ENCODE assay signal across 9 mouse cellular contexts in genomic region chr2:163735980-163736379, GRCm38 (mm10). TPM values are rescaled to one million over a fixed set of nuclear protein-coding genes. Genes with fewer than 3 reads are reported as not detected.
A peak's percentile ranks its signal among the peaks of the same experiment; 100 is the strongest.
DNase-seq lines count a peak whose midpoint lies in the region; ATAC-seq and TF ChIP-seq lines count a peak whose summit lies in the region.
"Had no signal": no experiment of that assay in that cellular context is flagged by ENCODE, and none has a peak within 500 bp of the region (broad histone marks: within the 10 kb centered on the region; RNA-seq: fewer than 3 reads in every experiment).

No protein-coding gene starts in this region.

- H3K9me3 ChIP-seq in MEL (replicated peaks; ENCODE audit: insufficient read depth, low read length), result no peaks in the 10 kb centered on the region
- no peaks in the 10 kb centered on the region for H3K9me3 ChIP-seq in heart, embryonic 16.5 days (replicated peaks; ENCODE audit: control insufficient read depth, low read length)
- H3K9me3 ChIP-seq: embryonic facial prominence, embryonic 13.5 days had no signal

- WGBS in heart, embryonic 16.5 days, result 35% methylated on average over 6 of the region's 6 CpGs

- intact Hi-C loops in left cerebral cortex, postnatal 36 days (cut with DNase I), result no loop called here

- H3K27ac ChIP-seq in MEL (ENCODE audit: control insufficient read depth, low read depth, low read length), result no peak overlapping the region
- peak overlapping the region; percentile 30; the same call in 1 of the 2 replicates for H3K27ac ChIP-seq in heart, embryonic 16.5 days (ENCODE audit: low read length)
- H3K27ac ChIP-seq: embryonic facial prominence, embryonic 13.5 days had no signal

- H3K4me2 ChIP-seq in heart, embryonic 16.5 days (ENCODE audit: low read depth, low read length), result no peak overlapping the region
- H3K4me2 ChIP-seq: embryonic facial prominence, embryonic 13.5 days had no signal

- no peak overlapping the region for H3K9ac ChIP-seq in MEL (ENCODE audit: control insufficient read depth, low read depth, low read length, poor library complexity, severe bottlenecking)
- no peak overlapping the region for H3K9ac ChIP-seq in heart, embryonic 16.5 days (ENCODE audit: low read length)
- H3K9ac ChIP-seq: embryonic facial prominence, embryonic 13.5 days had no signal

- peak; percentile 81 for DNase-seq in 416B (ENCODE audit: low read depth)
- DNase-seq in MEL (ENCODE audit: low read depth, low spot score), result peak; percentile 94
- DNase-seq in kidney, postnatal 4 days, result peak; percentile 42 to 67
- no peak for DNase-seq in embryo, embryonic 9.5 days (ENCODE audit: extremely low spot score)
- no peak for DNase-seq in left cerebral cortex, adult 9 months (ENCODE audit: low spot score in 2 of 2)
- DNase-seq in left cerebral cortex, postnatal 36 days (ENCODE audit: low spot score in 2 of 2), result no peak
- no peak for DNase-seq in ovary, postnatal 10 days (ENCODE audit: low spot score)

- H3K79me2 ChIP-seq in MEL (ENCODE audit: control insufficient read depth, insufficient read depth, low read length, poor library complexity), result no peaks in the 10 kb centered on the region

- TF ChIP-seq CTCF in MEL (IDR thresholded peaks at IDR 0.05 in 2 of 3, conservative IDR thresholded peaks at IDR 0.05 in 1 of 3; ENCODE audit: control insufficient read depth in 1 of 3, insufficient read depth in 1 of 3, low read depth in 2 of 3, low read length in 3 of 3, poor library complexity in 1 of 3, severe bottlenecking in 1 of 3), result no peak

- H3K27me3 ChIP-seq in MEL (ENCODE audit: control insufficient read depth in 1 of 2, insufficient read depth in 2 of 2, low read length in 2 of 2), result no peaks in the 10 kb centered on the region
- no peaks in the 10 kb centered on the region for H3K27me3 ChIP-seq in heart, embryonic 16.5 days (ENCODE audit: control insufficient read depth, insufficient read depth, low read length)
- H3K27me3 ChIP-seq: embryonic facial prominence, embryonic 13.5 days had no signal

- no peak for TF ChIP-seq POLR2A in MEL (IDR thresholded peaks at IDR 0.05; ENCODE audit: control insufficient read depth in 1 of 2, insufficient read depth in 1 of 2, low read depth in 1 of 2, low read length in 2 of 2, poor library complexity in 1 of 2)

- TF ChIP-seq RAD21 in MEL (IDR thresholded peaks at IDR 0.05; ENCODE audit: low read depth, low read length), result no peak

- ATAC-seq in heart, embryonic 16.5 days (replicated peaks; ENCODE audit: extremely low read depth, insufficient read depth, low FRiP score), result peak; percentile 84

- peaks cover 3 to 13% of the 10 kb centered on the region in 2 experiments; a peak in 3 of 4 replicates for H3K36me3 ChIP-seq in MEL (ENCODE audit: control insufficient read depth in 1 of 2, insufficient read depth in 2 of 2, low read length in 2 of 2)
- 0 out of 2 replicates have a peak, but pooled peaks cover 4% of the 10 kb centered on the region for H3K36me3 ChIP-seq in heart, embryonic 16.5 days (ENCODE audit: control insufficient read depth, insufficient read depth)

- TF ChIP-seq EP300 in MEL (IDR thresholded peaks at IDR 0.05; ENCODE audit: low read depth in 1 of 2, low read length in 2 of 2), result peak; percentile 23 to 62; a peak in 2 of 4 replicates

- H3K4me1 ChIP-seq in MEL (ENCODE audit: control insufficient read depth in 1 of 2, insufficient read depth in 2 of 2, low read length in 2 of 2), result peaks cover 5 to 14% of the 10 kb centered on the region in 2 experiments; a peak in 3 of 4 replicates
- H3K4me1 ChIP-seq in heart, embryonic 16.5 days (ENCODE audit: control insufficient read depth, insufficient read depth, low read length), result peaks cover 20% of the 10 kb centered on the region
- H3K4me1 ChIP-seq: embryonic facial prominence, embryonic 13.5 days had no signal

- no peak overlapping the region for H3K4me3 ChIP-seq in MEL (ENCODE audit: control insufficient read depth in 1 of 2, insufficient read depth in 1 of 2, low read depth in 2 of 2, low read length in 2 of 2)
- no peak overlapping the region for H3K4me3 ChIP-seq in heart, embryonic 16.5 days (ENCODE audit: low read length)
- H3K4me3 ChIP-seq: embryonic facial prominence, embryonic 13.5 days had no signal

TF ChIP-seq in MEL, 35 proteins besides CTCF, POLR2A, EP300 and RAD21:
- TF ChIP-seq NRF1 (IDR thresholded peaks at IDR 0.05; ENCODE audit: insufficient read depth, low read depth, low read length, poor library complexity, severe bottlenecking) (peak; percentile 67), MAZ (IDR thresholded peaks at IDR 0.05; ENCODE audit: low read depth, low read length) (0 out of 2 replicates have a peak, but pooled peaks have one; percentile 31), ELF1 (IDR thresholded peaks at IDR 0.05; ENCODE audit: low read depth, low read length) (peak; percentile 33; the same call in 1 of the 2 replicates), ETS1 (IDR thresholded peaks at IDR 0.05; ENCODE audit: low read depth, low read length) (0 out of 2 replicates have a peak, but pooled peaks have one; percentile 16), BHLHE40 (IDR thresholded peaks at IDR 0.05; ENCODE audit: borderline replicate concordance, low read depth, low read length) (peak; percentile 71; the same call in 1 of the 2 replicates), MAFK (IDR thresholded peaks at IDR 0.05; ENCODE audit: borderline replicate concordance, low read depth, low read length) (no peak), SIN3A (IDR thresholded peaks at IDR 0.05; ENCODE audit: low read length) (peak; percentile 22; the same call in 1 of the 2 replicates), POLR2AphosphoS5 (IDR thresholded peaks at IDR 0.05; ENCODE audit: borderline replicate concordance, low read depth, low read length) (no peak)

RNA-seq across cellular contexts. Expression of gene Ada, which starts 14.1 kb away (rescaled TPM):
- total RNA-seq in MEL (2012; rRNA removed), result 35.1 and 36.7 TPM in 2 replicates
- 10 to 100 TPM in 1 of 2 experiments, not detected in 1; 36.5 TPM for polyA plus RNA-seq in MEL (2012; ENCODE audit: insufficient read depth in 1 of 2, insufficient read length in 2 of 2, low read depth in 1 of 2, low replicate concordance in 2 of 2, missing spikeins in 1 of 2)
- 5.9 and 10.9 TPM in 2 replicates for polyA plus RNA-seq in heart, embryonic 16.5 days (2015; fragmentation: Nextera tagmentation; extraction: Ambion mirVana)
- 1 to 10 TPM; 1.5 to 1.6 TPM for total RNA-seq in left cerebral cortex, postnatal 36 days (2021)

Comparison
In these comparisons a context has a peak if more than half of its experiments do, and no peak if none do; other contexts are left out.
1. DNase-seq: peak in 416B (single experiment), MEL (single experiment) and kidney, postnatal 4 days (2 of 2); none in embryo, embryonic 9.5 days (single experiment), left cerebral cortex, adult 9 months (0 of 2), left cerebral cortex, postnatal 36 days (0 of 2) and ovary, postnatal 10 days (single experiment).
2. RNA of gene Ada, which starts 14.1 kb away (total RNA-seq): 35.1 to 36.7 TPM in MEL; 1.5 to 1.6 TPM in left cerebral cortex, postnatal 36 days; every median in the first group is over 10 times any median in the second.